Mouse (Mus musculus) adrenal gland, adult 18-20 months (tissue): ENCODE results near the gene Dnajc5. TPM values are rescaled to one million over a fixed set of nuclear protein-coding genes. Genes with fewer than 3 reads are reported as not detected.

Source experiments
- microRNA-seq, 2 experiments: library from miRNA; unstranded; fragments of <30 nt; microRNA quantifications; one replicate each; pipeline ENCODE4 v1.2.0; 2021; ENCODE audit warnings: borderline number of aligned reads in 2 of 2
- total RNA-seq, 2 experiments: library from RNA; stranded (reverse); gene quantifications; 1 replicate in 1 of 2; 2 replicates in 1 of 2; pipeline ENCODE4 v1.2.3; 2021

Dnajc5 gene
- total RNA-seq, 2 experiments from 2014 or later: 97.2 to 97.4 TPM

Small RNA genes within 50 kb of the gene (microRNA-seq; reads per million reads assigned to microRNA genes)
- 0 reads per million in 2 experiments for gene Mir7006

Other genes with a start within 250 kb of the Dnajc5 start
- gene Gmeb2, start 232.4 kb upstream of the Dnajc5 start, total RNA-seq: 10 to 100 TPM; 14.8 to 15.2 TPM
- 10 to 100 TPM; 14.6 to 18.7 TPM for gene Stmn3, start 206.0 kb upstream of the Dnajc5 start, total RNA-seq
- 10 to 100 TPM; 24.1 to 30.8 TPM for gene Rtel1, start 200.7 kb upstream of the Dnajc5 start, total RNA-seq
- gene Zgpat, start 155.6 kb upstream of the Dnajc5 start, total RNA-seq: 10 to 100 TPM; 50.8 to 51.0 TPM
- gene Arfrp1, start 155.1 kb upstream of the Dnajc5 start, total RNA-seq: 10 to 100 TPM; 48.9 to 51.8 TPM
- 10 to 100 TPM; 17.1 to 23.0 TPM for gene Lime1, start 140.4 kb upstream of the Dnajc5 start, total RNA-seq
- 10 to 100 TPM; 12.0 to 16.2 TPM for gene Zbtb46, start 61.1 kb upstream of the Dnajc5 start, total RNA-seq
- not detected for gene Abhd16b, start 27.3 kb upstream of the Dnajc5 start, total RNA-seq
- gene Tpd52l2, start 23.3 kb upstream of the Dnajc5 start, total RNA-seq: 100 to 1,000 TPM in 1 of 2 experiments, 10 to 100 TPM in 1; 96.6 to 100 TPM
- 10 to 100 TPM; 79.1 to 84.8 TPM for gene Uckl1, start 64.4 kb downstream of the Dnajc5 start, total RNA-seq
- 10 to 100 TPM; 60.6 to 65.2 TPM for gene Prpf6, start 71.4 kb downstream of the Dnajc5 start, total RNA-seq
- 10 to 100 TPM; 37.4 to 49.0 TPM for gene Zfp512b, start 72.3 kb downstream of the Dnajc5 start, total RNA-seq
- 1 to 10 TPM; 8.3 to 8.7 TPM for gene Samd10, start 78.7 kb downstream of the Dnajc5 start, total RNA-seq
- under 1 TPM in 1 of 2 experiments, not detected in 1; 0.42 TPM for gene Gm29797, start 136.5 kb downstream of the Dnajc5 start, total RNA-seq
- 10 to 100 TPM; 25.7 to 41.7 TPM for gene Sox18, start 151.2 kb downstream of the Dnajc5 start, total RNA-seq
- gene Tcea2, start 159.8 kb downstream of the Dnajc5 start, total RNA-seq: 1 to 10 TPM; 8.7 to 8.9 TPM
- 10 to 100 TPM; 18.8 to 22.5 TPM for gene Rgs19, start 173.5 kb downstream of the Dnajc5 start, total RNA-seq
- gene Lkaaear1, start 178.0 kb downstream of the Dnajc5 start, total RNA-seq: not detected
- gene Oprl1, start 194.5 kb downstream of the Dnajc5 start, total RNA-seq: 1 to 10 TPM in 1 of 2 experiments, under 1 TPM in 1; 0.80 to 2.7 TPM
- 1 to 10 TPM; 2.3 to 5.9 TPM for gene Myt1, start 242.8 kb downstream of the Dnajc5 start, total RNA-seq